Mouse (Mus musculus): Measurements from ENCODE around the gene Gm10570.

DNA sequence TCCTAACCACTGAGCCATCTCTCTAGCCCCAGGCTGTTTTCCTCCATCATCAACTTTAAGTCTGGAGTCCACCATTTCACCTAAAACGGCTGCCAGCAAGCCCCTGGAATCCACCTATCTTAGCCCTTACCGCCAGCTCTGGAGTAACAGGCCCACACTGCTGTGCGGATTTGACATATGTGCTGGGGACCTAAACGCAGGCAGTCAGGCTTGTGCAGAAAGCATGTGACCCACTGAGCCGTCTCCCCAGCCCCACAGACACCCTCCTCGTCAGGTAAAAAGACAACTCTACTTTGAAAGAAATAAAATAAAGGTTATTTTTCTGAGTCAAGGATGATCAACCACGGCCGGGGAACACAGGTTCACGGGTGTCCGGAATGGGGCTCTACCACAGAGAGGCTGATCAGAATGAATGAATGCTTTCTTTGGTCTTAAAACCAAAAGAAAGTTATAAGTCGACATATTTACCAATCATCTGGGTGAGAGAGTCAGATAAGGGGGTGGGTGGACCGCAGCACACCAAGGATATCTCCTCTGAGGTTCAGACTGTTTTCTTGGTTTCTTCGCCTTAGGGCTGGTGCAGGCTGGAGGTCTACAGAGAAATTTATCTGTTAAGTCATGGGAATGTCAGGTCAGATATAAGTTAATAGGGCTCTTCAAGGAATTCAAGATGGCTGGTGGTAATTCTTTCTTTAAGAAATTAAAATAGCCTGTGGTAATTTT lies 12.1 kb downstream of the Gm10570 start:
- TF ChIP-seq GATA1 (IDR thresholded peaks at IDR 0.05; ENCODE audit: borderline replicate concordance, low read length): no peak
- no peak for TF ChIP-seq FLI1 (IDR thresholded peaks at IDR 0.05; ENCODE audit: low read length)

Data from megakaryocyte, embryonic 14.5 days (primary cell).